Mouse (Mus musculus) hindbrain, embryonic 15.5 days (tissue): ENCODE data around the gene Igf1r. TPM values are rescaled to one million over a fixed set of nuclear protein-coding genes. Genes with fewer than 3 reads are reported as not detected.

Experiments
- ATAC-seq: fragments of 200-750 bp; cut with Nextera tagmentation; 2 replicates; pipeline ENCODE4 v1.8.0; 2017; ENCODE audit warnings: low read depth, moderate number of reproducible peaks, moderate TSS enrichment; ENCODE audit not compliant: low FRiP score
- H3K27ac ChIP-seq: fragments of 300-500 bp; sonication (generic); replicated peaks from 2 replicates; pipeline ENCODE4 v1.5.1; 2015; ENCODE audit warnings: mild to moderate bottlenecking, inconsistent platforms
- H3K27me3 ChIP-seq: fragments of 300-500 bp; sonication (generic); 2 replicates; pipeline ENCODE4 v1.6.1; 2015; ENCODE audit warnings: control low read depth, inconsistent platforms
- H3K36me3 ChIP-seq: fragments of 300-500 bp; sonication (generic); 2 replicates; pipeline ENCODE4 v1.6.1; 2015; ENCODE audit warnings: control low read depth, inconsistent platforms
- H3K4me1 ChIP-seq: fragments of 300-500 bp; sonication (generic); replicated peaks from 2 replicates; pipeline ENCODE4 v1.6.1; 2015; ENCODE audit warnings: control low read depth, inconsistent platforms
- H3K4me2 ChIP-seq: fragments of 300-500 bp; sonication (generic); 2 replicates; pipeline ENCODE4 v1.6.1; 2015; ENCODE audit warnings: moderate library complexity, mild to moderate bottlenecking, inconsistent platforms
- H3K4me3 ChIP-seq: fragments of 300-500 bp; sonication (generic); 2 replicates; pipeline ENCODE4 v1.5.1; 2015; ENCODE audit warnings: mild to moderate bottlenecking, inconsistent platforms
- H3K9ac ChIP-seq: fragments of 300-500 bp; sonication (generic); 2 replicates; pipeline ENCODE4 v1.6.1; 2015; ENCODE audit warnings: inconsistent platforms
- H3K9me3 ChIP-seq: fragments of 300-500 bp; sonication (generic); 2 replicates; pipeline ENCODE4 v1.6.1; 2016; ENCODE audit warnings: control low read depth, inconsistent platforms
- WGBS: fragments of 180-500 bp; shearing (Covaris S2); methylation state at CpG from one replicate; pipeline ENCODE4 v1.1.7; 2015; 5-methylcytosine and 5-hydroxymethylcytosine counted together
- polyA plus RNA-seq: library from polyadenylated mRNA; unstranded; fragments of >200 nt; fragmentation: Nextera tagmentation; extraction: Ambion mirVana; gene quantifications from 2 replicates; pipeline ENCODE4 v1.2.1, GENCODE M21; 2015

Gene Igf1r
- polyA plus RNA-seq, 1 experiment from 2014 or later, result 22.8 TPM

- no peak overlapping the region for H3K4me2 ChIP-seq
- WGBS, result 49% methylated on average over 2 of the region's 2 CpGs
- ATAC-seq, result no peak
- H3K36me3 ChIP-seq, result no peaks in the 10 kb centered on the region
- no peak overlapping the region for H3K4me3 ChIP-seq
- no peaks in the 10 kb centered on the region for H3K9me3 ChIP-seq
- peaks cover 26% of the 10 kb centered on the region for H3K4me1 ChIP-seq
- no peak overlapping the region for H3K9ac ChIP-seq
- no peaks in the 10 kb centered on the region for H3K27me3 ChIP-seq
- no peak overlapping the region for H3K27ac ChIP-seq
Measured at GRCm38 (mm10) chr7:67989376-67989775, 36.7 kb downstream of the Igf1r start.

DNA sequence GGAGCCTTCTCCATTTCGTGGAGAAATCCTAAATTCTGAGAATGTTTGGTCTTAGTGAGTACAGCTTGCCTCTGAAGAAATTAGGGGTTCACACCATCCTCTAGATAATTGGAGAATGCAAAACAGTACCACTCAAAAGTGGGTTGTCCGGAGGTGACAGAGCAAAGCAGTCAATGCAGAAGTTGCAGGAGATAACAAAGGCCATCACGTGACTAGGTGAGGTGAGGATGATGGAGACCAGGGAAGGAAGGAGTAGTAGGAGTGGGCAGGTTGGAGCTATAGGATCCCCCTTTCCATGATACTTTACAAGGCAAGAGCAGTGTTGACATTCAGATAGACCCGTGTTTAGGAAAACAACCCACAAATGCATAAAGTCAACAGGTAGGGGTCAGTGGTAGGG lies 41.0 kb downstream of the Igf1r start:
- WGBS, result 93% methylated on average over 4 of the region's 4 CpGs
- H3K4me3 ChIP-seq, result no peak overlapping the region
- no peaks in the 10 kb centered on the region for H3K9me3 ChIP-seq
- H3K9ac ChIP-seq, result no peak overlapping the region
- no peaks in the 10 kb centered on the region for H3K27me3 ChIP-seq
- H3K36me3 ChIP-seq, result no peaks in the 10 kb centered on the region
- no peak for ATAC-seq
- H3K27ac ChIP-seq, result no peak overlapping the region
- peaks cover 30% of the 10 kb centered on the region for H3K4me1 ChIP-seq
- H3K4me2 ChIP-seq, result no peak overlapping the region

DNA sequence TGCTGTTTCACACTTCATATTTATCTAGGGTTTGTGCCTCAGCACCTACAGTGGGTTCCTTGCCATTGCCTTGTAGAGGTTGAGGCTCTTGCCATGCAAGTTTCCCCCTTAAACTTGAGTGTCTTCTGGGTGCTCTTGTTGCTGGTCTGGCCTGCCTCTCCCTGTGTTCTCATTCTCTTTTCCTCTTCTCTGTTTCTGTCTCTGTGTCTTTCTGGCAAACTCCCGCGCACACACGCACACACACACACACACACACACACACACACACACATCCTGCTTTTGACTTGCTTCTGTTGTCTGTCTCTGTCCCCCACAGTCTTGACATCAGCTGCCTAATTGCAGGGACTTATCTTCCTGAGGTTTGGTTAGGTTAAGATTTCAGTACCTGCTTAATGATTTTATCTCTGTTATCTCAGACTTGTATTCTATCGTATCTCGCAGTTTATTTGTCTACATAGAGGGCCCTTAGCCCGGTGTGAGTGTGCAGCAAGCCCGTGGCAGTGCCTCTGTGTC lies 41.8 kb downstream of the Igf1r start:
- Histone ChIP-seq H3K27me3 (no peaks in the 10 kb centered on the region), H3K9me3 (no peaks in the 10 kb centered on the region), H3K9ac (no peak overlapping the region), H3K4me2 (no peak overlapping the region), H3K27ac (no peak overlapping the region), H3K4me3 (no peak overlapping the region), H3K36me3 (no peaks in the 10 kb centered on the region), H3K4me1 (peaks cover 37% of the 10 kb centered on the region)
- WGBS, result 74% methylated on average over 7 of the region's 7 CpGs
- ATAC-seq, result no peak

GRCm38 (mm10) chr7:67995276-67995675 lies 42.6 kb downstream of the Igf1r start:
- peaks cover 39% of the 10 kb centered on the region for H3K4me1 ChIP-seq
- no peak overlapping the region for H3K9ac ChIP-seq
- no peaks in the 10 kb centered on the region for H3K9me3 ChIP-seq
- WGBS, result 56% methylated on average over 8 of the region's 8 CpGs
- no peak for ATAC-seq
- no peak overlapping the region for H3K4me3 ChIP-seq
- H3K27ac ChIP-seq, result no peak overlapping the region
- no peak overlapping the region for H3K4me2 ChIP-seq
- no peaks in the 10 kb centered on the region for H3K27me3 ChIP-seq
- H3K36me3 ChIP-seq, result no peaks in the 10 kb centered on the region

DNA sequence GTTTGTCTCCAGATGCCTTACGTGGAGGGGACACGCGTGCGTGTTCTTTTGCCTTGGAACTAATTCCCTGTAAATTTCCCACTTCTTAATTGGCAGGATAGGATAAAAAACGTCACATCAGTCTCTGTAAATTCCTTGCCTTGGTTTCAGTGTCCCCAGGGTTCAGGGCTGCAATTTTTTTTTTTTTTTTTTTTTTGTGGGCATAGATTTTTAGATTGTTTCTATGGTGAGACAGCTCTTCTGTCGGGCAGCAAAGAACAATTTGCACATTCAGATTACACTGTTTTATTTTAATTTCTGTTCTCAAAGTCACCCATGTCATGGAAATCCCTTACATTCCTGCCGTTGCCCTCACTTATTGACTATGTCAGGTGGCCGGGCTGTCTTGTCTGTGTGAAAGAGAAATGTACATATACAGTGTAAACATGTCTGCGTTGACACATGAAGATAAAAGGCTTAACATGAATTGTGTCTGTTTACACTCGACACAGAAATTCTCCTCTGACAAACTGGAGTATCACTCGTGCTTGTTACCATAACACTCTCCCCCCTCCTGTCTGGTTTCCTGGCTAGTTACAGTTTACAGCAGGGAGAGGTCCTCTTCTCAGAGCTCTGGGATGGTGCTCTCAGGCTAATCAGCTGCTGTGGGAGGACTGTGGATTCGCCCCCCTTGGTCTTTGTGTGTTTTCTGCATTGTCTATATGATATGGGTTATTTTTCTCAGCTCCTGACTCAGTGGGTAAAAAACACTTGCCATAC lies 43.8 kb downstream of the Igf1r start:
- H3K4me3 ChIP-seq, result no peak overlapping the region
- no peaks in the 10 kb centered on the region for H3K36me3 ChIP-seq
- H3K27ac ChIP-seq, result no peak overlapping the region
- no peaks in the 10 kb centered on the region for H3K9me3 ChIP-seq
- no peak for ATAC-seq
- 43% methylated on average over 12 of the region's 12 CpGs for WGBS
- no peak overlapping the region for H3K4me2 ChIP-seq
- H3K4me1 ChIP-seq, result peaks cover 39% of the 10 kb centered on the region
- H3K27me3 ChIP-seq, result no peaks in the 10 kb centered on the region
- H3K9ac ChIP-seq, result no peak overlapping the region

DNA sequence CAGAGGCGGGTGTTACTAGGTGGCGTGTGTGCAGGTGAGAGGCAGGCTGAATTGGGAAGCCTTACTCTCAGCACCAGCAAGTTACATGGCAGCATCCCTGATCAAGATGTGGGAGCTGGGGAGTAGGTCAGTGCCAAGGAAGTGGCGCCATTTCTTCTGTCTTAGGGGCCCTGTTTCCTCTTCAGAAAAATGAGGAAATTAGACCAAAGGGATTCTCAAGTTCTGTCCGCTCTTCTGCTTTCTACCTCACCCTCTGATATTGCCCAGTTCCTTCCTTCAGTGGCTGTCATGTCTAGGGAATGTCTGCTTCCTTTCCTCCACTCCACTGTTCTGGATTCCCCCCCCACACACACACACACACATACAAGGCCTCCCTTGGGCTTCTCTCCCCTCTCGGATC lies 48.6 kb downstream of the Igf1r start:
- H3K4me3 ChIP-seq, result no peak overlapping the region
- no peak overlapping the region for H3K4me2 ChIP-seq
- H3K27ac ChIP-seq, result no peak overlapping the region
- H3K27me3 ChIP-seq, result no peaks in the 10 kb centered on the region
- peaks cover 27% of the 10 kb centered on the region for H3K4me1 ChIP-seq
- WGBS, result 90% methylated on average over 5 of the region's 5 CpGs
- no peaks in the 10 kb centered on the region for H3K9me3 ChIP-seq
- no peak for ATAC-seq
- 0 out of 2 replicates have a peak, but pooled peaks cover 8% of the 10 kb centered on the region for H3K36me3 ChIP-seq
- H3K9ac ChIP-seq, result no peak overlapping the region

GRCm38 (mm10) chr7:68006074-68006473 lies 53.4 kb downstream of the Igf1r start:
- Histone ChIP-seq H3K4me3 (no peak overlapping the region), H3K4me2 (no peak overlapping the region), H3K4me1 (0 out of 2 replicates have a peak, but pooled peaks cover 23% of the 10 kb centered on the region), H3K9ac (no peak overlapping the region), H3K9me3 (no peaks in the 10 kb centered on the region), H3K27me3 (no peaks in the 10 kb centered on the region), H3K36me3 (peaks cover 13% of the 10 kb centered on the region; the same call in 1 of the 2 replicates), H3K27ac (no peak overlapping the region)
- WGBS, result 89% methylated on average over 7 of the region's 7 CpGs
- ATAC-seq, result no peak

DNA sequence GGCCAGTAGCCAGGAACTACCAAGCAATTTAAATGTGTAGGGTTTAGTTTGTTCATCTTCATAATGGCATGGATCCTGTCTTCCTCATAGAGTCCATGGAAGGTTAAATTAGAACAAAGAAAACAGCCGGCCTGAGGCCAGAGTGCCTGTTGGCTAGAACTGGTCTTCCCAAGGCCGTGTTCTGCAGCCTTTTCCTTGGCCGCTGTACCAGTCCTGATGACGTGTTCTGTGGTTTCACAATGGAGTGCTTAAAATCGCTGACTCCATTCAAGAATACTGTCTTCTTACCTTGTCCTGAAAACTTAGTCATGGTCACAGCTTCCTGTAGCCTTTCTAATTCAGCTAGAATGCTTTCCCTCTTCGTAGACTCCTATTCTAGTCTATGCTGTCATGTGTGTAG lies 53.9 kb downstream of the Igf1r start:
- H3K27ac ChIP-seq, result no peak overlapping the region
- 87% methylated on average over 6 of the region's 6 CpGs for WGBS

DNA sequence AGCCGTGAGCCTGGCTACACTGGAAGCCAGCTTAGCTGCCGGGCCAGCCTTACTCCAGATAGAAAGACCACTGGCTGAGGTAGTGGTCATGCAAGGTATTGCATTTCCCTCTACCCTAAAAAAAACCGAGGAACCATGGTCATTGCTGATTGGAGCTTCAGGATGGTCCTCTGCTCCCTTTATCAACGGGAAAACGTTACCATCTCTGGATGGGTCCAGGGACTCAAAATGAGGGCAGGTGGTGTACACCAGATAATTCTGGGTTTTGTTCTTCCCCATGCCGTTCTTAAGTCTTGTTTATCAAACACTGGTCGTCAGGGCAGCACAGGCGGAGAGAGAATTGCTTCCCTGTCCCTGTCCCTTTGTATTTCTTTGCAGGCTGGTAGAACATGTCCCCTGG lies 57.0 kb downstream of the Igf1r start:
- H3K4me3 ChIP-seq, result no peak overlapping the region
- WGBS, result 53% methylated on average over 8 of the region's 8 CpGs

More for the DNA sequence above, 53.9 kb downstream of the Igf1r start:
- Histone ChIP-seq H3K36me3 (peaks cover 13% of the 10 kb centered on the region; the same call in 1 of the 2 replicates), H3K9ac (no peak overlapping the region), H3K4me2 (no peak overlapping the region), H3K4me3 (no peak overlapping the region), H3K4me1 (0 out of 2 replicates have a peak, but pooled peaks cover 24% of the 10 kb centered on the region), H3K27me3 (no peaks in the 10 kb centered on the region), H3K9me3 (no peaks in the 10 kb centered on the region)
- ATAC-seq, result no peak

DNA sequence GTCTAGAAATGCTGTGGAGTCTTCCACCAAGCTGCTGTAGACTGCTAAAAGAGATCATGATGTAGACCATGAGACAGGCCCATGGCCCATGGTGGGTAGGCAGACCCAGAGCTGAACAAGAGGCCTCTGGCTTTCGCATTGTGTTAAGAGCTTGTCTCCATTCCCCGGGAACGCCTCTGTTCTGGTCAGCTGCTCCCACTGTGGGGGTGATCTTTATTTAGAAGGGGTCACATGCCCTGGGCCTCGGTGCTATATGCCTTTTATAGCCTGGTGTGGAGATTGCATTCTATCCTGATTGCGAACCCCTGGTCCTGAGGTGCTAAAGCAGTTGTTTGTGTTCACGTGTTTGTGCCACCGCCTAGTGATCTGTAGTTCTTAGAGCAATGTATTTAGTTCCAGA lies 57.5 kb downstream of the Igf1r start:
- WGBS, result 55% methylated on average over 7 of the region's 7 CpGs

More for the DNA sequence above, 57.0 kb downstream of the Igf1r start:
- no peak for ATAC-seq
- H3K4me2 ChIP-seq, result no peak overlapping the region
- no peaks in the 10 kb centered on the region for H3K27me3 ChIP-seq
- H3K9me3 ChIP-seq, result no peaks in the 10 kb centered on the region
- H3K27ac ChIP-seq, result no peak overlapping the region
- H3K36me3 ChIP-seq, result peaks cover 6% of the 10 kb centered on the region; the same call in 1 of the 2 replicates
- H3K4me1 ChIP-seq, result peaks cover 47% of the 10 kb centered on the region
- no peak overlapping the region for H3K9ac ChIP-seq

GRCm38 (mm10) chr7:68010802-68011201 lies 58.2 kb downstream of the Igf1r start:
- Histone ChIP-seq H3K27me3 (no peaks in the 10 kb centered on the region), H3K9ac (no peak overlapping the region), H3K27ac (no peak overlapping the region), H3K36me3 (peaks cover 6% of the 10 kb centered on the region; the same call in 1 of the 2 replicates), H3K4me3 (no peak overlapping the region), H3K9me3 (no peaks in the 10 kb centered on the region), H3K4me2 (no peak overlapping the region), H3K4me1 (peaks cover 47% of the 10 kb centered on the region)
- no peak for ATAC-seq
- 84% methylated on average over 3 of the region's 3 CpGs for WGBS

More for the DNA sequence above, 57.5 kb downstream of the Igf1r start:
- H3K4me1 ChIP-seq, result peaks cover 47% of the 10 kb centered on the region
- ATAC-seq, result no peak
- peaks cover 6% of the 10 kb centered on the region; the same call in 1 of the 2 replicates for H3K36me3 ChIP-seq
- H3K4me3 ChIP-seq, result no peak overlapping the region
- no peak overlapping the region for H3K27ac ChIP-seq
- H3K4me2 ChIP-seq, result no peak overlapping the region
- H3K9me3 ChIP-seq, result no peaks in the 10 kb centered on the region
- no peak overlapping the region for H3K9ac ChIP-seq
- H3K27me3 ChIP-seq, result no peaks in the 10 kb centered on the region

- Histone ChIP-seq H3K4me3 (no peak overlapping the region), H3K27me3 (no peaks in the 10 kb centered on the region), H3K4me2 (no peak overlapping the region), H3K4me1 (peaks cover 42% of the 10 kb centered on the region), H3K27ac (no peak overlapping the region), H3K9ac (no peak overlapping the region), H3K9me3 (no peaks in the 10 kb centered on the region), H3K36me3 (peaks cover 6% of the 10 kb centered on the region; the same call in 1 of the 2 replicates)
- ATAC-seq, result no peak
- WGBS, result 77% methylated on average over 13 of the region's 13 CpGs
Measured at GRCm38 (mm10) chr7:68011385-68012122, 58.9 kb downstream of the Igf1r start.
